Mouse (Mus musculus) forebrain, embryonic 11.5 days (tissue): ENCODE measurements at regions not wholly inside any gene's neighbourhood (a gene's known extent, or its start where the extent isn't known, plus 50 kb on each side); places are given as distances from the start of the nearest gene placed in this dataset.

Experiments used
- ATAC-seq: fragments of 200-750 bp; cut with Nextera tagmentation; replicated peaks from 2 replicates; pipeline ENCODE4 v1.8.0; 2017; ENCODE audit warnings: moderate TSS enrichment; ENCODE audit not compliant: low FRiP score
- DNase-seq: peaks from one replicate; pipeline ENCODE4 v3.0.0-alpha.2; 2017; ENCODE audit warnings: low spot score
- H3K27ac ChIP-seq: fragments of 300-500 bp; sonication (generic); 2 replicates; pipeline ENCODE4 v1.5.1; 2014; ENCODE audit warnings: low read depth, low read length
- H3K27me3 ChIP-seq: fragments of 300-500 bp; sonication (generic); 2 replicates; pipeline ENCODE4 v1.6.1; 2014; ENCODE audit warnings: mild to moderate bottlenecking, low read length, mixed read lengths; ENCODE audit not compliant: control insufficient read depth, insufficient read depth
- H3K36me3 ChIP-seq: fragments of 300-500 bp; sonication (generic); 2 replicates; pipeline ENCODE4 v1.6.1; 2014; ENCODE audit warnings: mild to moderate bottlenecking, low read length, moderate library complexity, mixed read lengths; ENCODE audit not compliant: control insufficient read depth, insufficient read depth
- H3K4me1 ChIP-seq: fragments of 300-500 bp; sonication (generic); replicated peaks from 2 replicates; pipeline ENCODE4 v1.6.1; 2014; ENCODE audit warnings: low read length, mixed read lengths; ENCODE audit not compliant: control insufficient read depth, insufficient read depth
- H3K4me2 ChIP-seq: fragments of 300-500 bp; sonication (generic); 2 replicates; pipeline ENCODE4 v1.6.1; 2014; ENCODE audit warnings: low read depth, mild to moderate bottlenecking, low read length, moderate library complexity, mixed read lengths; ENCODE audit not compliant: severe bottlenecking
- H3K4me3 ChIP-seq: fragments of 300-500 bp; sonication (generic); 2 replicates; pipeline ENCODE4 v1.5.1; 2014; ENCODE audit warnings: low read depth, low read length
- H3K9ac ChIP-seq: fragments of 300-500 bp; sonication (generic); 2 replicates; pipeline ENCODE4 v1.6.1; 2014; ENCODE audit warnings: low read length
- H3K9me3 ChIP-seq: fragments of 300-500 bp; sonication (generic); 2 replicates; pipeline ENCODE4 v1.6.1; 2016; ENCODE audit warnings: low read length, mixed read lengths; ENCODE audit not compliant: control insufficient read depth
- WGBS: fragments of 180-500 bp; shearing (Covaris S2); extraction: QIAGEN DNeasy Blood & Tissue Kit; methylation state at CpG from one replicate; pipeline ENCODE4 v1.1.7; 2014; 5-methylcytosine and 5-hydroxymethylcytosine counted together

DNA sequence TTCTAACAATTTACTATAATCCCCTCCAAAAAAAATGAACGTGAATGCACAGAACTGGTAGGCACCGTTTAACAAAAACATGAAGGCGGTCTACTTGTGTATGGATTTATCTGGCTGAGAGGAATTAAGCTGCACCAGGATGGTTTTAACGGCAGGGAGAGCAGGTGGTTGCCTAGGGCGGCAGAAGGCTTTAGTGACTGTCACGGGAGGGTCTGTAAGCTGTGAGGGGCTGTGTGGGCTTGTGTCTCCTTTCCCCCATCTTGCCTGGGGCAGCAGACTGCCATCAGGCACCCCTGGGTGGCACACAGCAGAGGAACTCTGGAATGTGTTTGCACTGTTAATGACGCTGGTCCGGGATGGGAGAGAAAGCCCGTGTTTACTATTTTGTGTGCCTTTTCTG lies 308.6 kb downstream of the Irs2 start:
- no peak for ATAC-seq

DNA sequence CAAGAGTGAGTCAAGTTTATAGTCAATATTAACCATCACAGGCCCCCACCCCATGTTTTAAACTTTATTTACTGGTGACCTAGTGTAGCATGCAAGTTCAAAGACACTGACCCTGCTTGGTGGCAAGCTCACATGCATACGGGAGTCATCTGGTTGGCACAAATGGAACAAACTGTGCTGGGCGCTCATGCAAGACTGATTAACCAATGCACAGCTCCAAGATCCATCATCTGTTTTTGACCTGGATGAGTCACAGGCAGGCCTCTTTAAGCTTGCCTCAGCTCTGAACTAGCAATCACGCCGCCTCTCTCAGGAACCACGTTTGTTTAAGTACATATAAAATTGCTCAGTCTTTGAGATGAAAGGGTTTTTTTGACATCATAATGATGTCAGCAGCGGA lies 313.1 kb downstream of the Irs2 start:
- no peaks in the 10 kb centered on the region for H3K9me3 ChIP-seq
- H3K4me2 ChIP-seq = no peak overlapping the region
- H3K36me3 ChIP-seq = no peaks in the 10 kb centered on the region
- no peak for DNase-seq
- no peak overlapping the region for H3K4me3 ChIP-seq
- peaks cover 2% of the 10 kb centered on the region; the same call in 1 of the 2 replicates for H3K4me1 ChIP-seq
- H3K27me3 ChIP-seq = no peaks in the 10 kb centered on the region
- H3K9ac ChIP-seq = no peak overlapping the region
- ATAC-seq = no peak
- 89% methylated on average over 6 of the region's 6 CpGs for WGBS
- H3K27ac ChIP-seq = no peak overlapping the region

More for the DNA sequence above, 308.6 kb downstream of the Irs2 start:
- DNase-seq = no peak
- no peaks in the 10 kb centered on the region for H3K9me3 ChIP-seq
- H3K27ac ChIP-seq = no peak overlapping the region
- no peak overlapping the region for H3K4me2 ChIP-seq
- no peak overlapping the region for H3K4me3 ChIP-seq
- 57% methylated on average over 9 of the region's 9 CpGs for WGBS
- no peaks in the 10 kb centered on the region for H3K36me3 ChIP-seq
- peaks cover 5% of the 10 kb centered on the region; the same call in 1 of the 2 replicates for H3K4me1 ChIP-seq
- H3K27me3 ChIP-seq = no peaks in the 10 kb centered on the region
- no peak overlapping the region for H3K9ac ChIP-seq

DNA sequence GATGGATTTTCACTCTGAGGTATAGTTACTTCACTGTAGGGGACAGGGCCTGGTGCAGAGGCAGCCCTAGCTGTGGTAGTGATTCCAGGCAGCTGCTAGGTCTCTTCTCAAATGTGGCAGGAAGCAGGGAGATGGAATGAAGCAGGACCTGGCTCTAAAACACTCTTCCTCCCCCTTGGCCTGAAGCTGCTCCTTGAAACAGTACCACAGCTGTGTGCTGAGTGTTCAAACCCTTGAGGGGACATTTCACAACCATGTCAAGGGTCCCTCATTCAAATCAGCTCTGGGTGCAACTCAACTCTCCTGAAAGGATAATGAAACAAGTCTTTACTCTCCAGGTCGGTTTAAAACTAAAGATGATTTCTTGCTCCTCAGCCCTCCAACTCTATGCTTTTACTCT lies 317.6 kb downstream of the Irs2 start:
- no peaks in the 10 kb centered on the region for H3K27me3 ChIP-seq
- H3K4me1 ChIP-seq = no peaks in the 10 kb centered on the region; the same call in 1 of the 2 replicates
- H3K36me3 ChIP-seq = no peaks in the 10 kb centered on the region
- ATAC-seq (no peak), DNase-seq (peak; percentile 46)
- no peaks in the 10 kb centered on the region for H3K9me3 ChIP-seq
- no peak overlapping the region for H3K27ac ChIP-seq
- WGBS = 74% methylated on average over 1 of the region's 1 CpGs
- H3K4me2 ChIP-seq = no peak overlapping the region
- no peak overlapping the region for H3K9ac ChIP-seq
- no peak overlapping the region for H3K4me3 ChIP-seq

DNA sequence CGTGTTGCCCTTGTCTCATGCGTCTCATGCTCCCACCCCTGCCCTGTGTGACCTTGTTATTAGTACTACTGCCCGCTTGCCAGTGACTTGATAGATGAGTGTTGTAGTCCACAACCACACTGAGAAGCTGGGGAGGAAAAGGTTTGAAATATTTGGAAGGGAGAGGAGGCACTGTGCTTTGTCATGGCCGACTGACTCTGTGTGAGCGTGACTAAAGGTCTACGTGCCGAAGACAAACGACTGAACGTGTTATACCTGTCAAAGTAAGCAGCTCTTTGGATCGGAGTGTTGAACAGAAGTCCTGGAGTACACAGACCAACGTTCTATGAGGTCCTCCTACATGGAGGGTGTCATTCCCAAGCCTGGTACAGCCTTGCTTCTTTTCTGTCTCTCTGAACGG lies 318.4 kb downstream of the Irs2 start:
- Histone ChIP-seq H3K36me3 (no peaks in the 10 kb centered on the region), H3K9me3 (no peaks in the 10 kb centered on the region), H3K27me3 (no peaks in the 10 kb centered on the region), H3K4me1 (no peaks in the 10 kb centered on the region; the same call in 1 of the 2 replicates), H3K27ac (no peak overlapping the region), H3K4me2 (no peak overlapping the region), H3K4me3 (no peak overlapping the region), H3K9ac (no peak overlapping the region)
- ATAC-seq (no peak), DNase-seq (no peak)
- 91% methylated on average over 12 of the region's 12 CpGs for WGBS

DNA sequence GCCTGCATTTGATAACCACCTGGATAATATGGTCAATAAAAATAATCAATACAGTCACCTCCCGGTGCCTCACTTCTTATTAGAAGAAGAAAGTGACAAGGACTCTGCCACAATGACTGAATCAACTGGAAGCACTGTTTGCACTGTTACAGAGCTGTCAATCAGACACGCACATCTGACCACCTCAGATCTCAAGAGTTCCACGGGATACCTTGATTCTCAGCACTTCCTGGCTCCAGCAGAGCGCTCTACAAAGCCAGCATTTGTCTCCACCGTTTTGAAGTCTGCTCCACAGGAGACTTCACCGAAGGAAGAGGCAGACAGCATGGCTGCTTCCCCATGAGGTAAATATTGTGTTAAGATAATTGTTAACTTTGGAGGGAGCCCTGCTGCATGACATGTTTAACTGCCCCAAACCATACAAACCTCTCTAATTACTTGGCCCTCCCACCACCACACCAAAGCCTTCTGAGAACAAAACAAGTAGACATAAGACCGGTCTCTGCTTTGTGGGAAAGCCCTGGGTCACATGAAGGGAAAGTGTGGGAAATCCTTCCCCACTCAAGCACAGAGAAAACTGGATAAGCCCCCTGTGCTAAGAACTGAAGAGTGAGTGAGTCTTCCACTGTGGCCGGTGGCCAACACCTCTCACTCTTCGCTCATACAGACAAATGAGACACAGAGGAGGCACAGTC lies 320.2 kb downstream of the Irs2 start:
- DNase-seq (peak; percentile 40), ATAC-seq (0 out of 2 replicates have a peak, but pooled peaks have one; percentile 30)
- Histone ChIP-seq H3K36me3 (no peaks in the 10 kb centered on the region), H3K27ac (no peak overlapping the region), H3K4me1 (no peaks in the 10 kb centered on the region; the same call in 1 of the 2 replicates), H3K4me2 (no peak overlapping the region), H3K9me3 (no peaks in the 10 kb centered on the region), H3K9ac (no peak overlapping the region), H3K4me3 (no peak overlapping the region), H3K27me3 (no peaks in the 10 kb centered on the region)
- 33% methylated on average over 9 of the region's 9 CpGs for whole genome bisulfite sequencing
